Mouse (Mus musculus) frontal cortex, postnatal 36 days (tissue): Measurements from ENCODE around the gene Mrpl1.

Source experiments
- DNase-seq, 2 experiments: peaks; one replicate each; pipeline ENCODE4 v3.0.0; 2022; ENCODE audit warnings: low spot score in 2 of 2

Gene Mrpl1

DNA sequence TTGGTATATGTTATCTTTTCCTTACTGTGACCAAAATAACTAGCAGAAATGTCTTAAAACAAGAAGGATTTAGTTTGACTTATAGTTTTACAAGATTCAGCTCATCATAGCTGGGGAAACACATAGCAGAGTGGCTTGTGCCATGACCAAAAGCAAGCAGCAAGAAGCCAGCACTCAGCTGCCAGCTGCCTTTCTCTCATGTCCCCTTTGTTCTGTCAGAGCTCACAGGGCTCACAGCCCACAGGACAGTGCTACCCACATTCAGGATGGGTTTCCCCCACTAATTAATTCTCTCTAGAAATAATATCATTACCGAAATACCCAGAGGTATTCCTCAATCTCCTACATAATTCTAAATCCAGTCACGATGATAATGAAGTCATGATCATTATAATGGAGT is 1.8 kb upstream of the Mrpl1 start:
- DNase-seq, result no peak

DNA sequence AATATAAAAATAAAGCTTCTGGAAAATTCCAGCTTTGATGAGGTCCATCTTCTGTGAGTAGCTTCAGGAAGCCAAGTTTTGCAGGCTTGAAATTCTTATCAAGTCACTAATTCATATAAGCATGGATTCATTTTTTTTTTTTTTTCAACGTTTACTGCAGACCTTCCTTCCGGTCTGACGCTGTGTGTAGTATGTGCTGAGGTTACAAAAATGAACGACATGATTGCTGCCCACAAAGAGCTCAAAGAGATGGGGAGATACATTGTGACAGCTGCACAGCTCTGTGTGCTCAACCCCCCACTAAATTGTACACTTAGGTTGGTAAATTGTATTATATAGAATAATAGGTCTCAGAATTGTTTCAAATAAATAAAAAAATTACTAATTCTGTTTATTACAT is 750 bp upstream of the Mrpl1 start:
- no peak for DNase-seq

- DNase-seq, result peak; percentile 94 to 96
Measured at GRCm38 (mm10) chr5:96209916-96210583, 757 bp downstream of the Mrpl1 start.

DNA sequence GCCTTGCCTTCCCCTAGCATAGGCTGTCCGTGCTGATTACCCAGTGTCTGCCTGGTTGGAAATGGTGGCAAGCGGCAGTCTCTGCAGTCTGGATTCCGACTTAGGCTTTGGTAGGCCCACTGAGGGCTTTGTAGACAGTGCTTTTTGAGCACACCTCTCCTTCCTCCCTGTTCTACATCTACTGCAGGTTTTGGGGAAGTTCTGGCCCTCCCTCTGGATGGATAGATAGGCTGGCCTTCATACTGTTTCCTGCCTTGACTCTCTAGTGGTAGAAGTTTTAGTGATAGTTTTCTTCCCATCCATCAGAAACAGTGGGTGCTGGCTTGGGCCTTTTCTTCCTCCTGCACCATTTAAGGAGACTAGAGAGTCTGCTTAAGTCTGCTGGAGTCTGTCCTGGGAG is 9.4 kb downstream of the Mrpl1 start:
- DNase-seq, result no peak

DNA sequence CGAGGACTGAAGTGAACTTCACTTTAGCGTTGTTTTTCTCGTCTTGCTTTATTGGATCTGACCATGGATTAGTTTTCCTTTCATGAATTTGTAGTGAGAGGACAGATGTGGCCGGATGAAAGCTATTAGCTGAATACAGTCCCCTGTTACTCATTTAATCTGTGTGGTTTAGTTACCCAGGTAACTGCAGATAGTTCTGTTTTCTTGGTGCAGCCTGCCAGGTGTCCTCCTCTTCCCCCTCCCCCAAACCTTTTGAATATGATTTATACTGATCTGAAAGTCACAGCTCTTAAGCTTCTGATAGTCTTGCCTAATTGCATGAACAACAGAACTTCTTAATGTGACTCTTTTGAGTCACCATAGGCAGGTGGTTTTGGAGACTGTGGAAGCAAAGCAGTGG is 10.2 kb downstream of the Mrpl1 start:
- no peak for DNase-seq

DNA sequence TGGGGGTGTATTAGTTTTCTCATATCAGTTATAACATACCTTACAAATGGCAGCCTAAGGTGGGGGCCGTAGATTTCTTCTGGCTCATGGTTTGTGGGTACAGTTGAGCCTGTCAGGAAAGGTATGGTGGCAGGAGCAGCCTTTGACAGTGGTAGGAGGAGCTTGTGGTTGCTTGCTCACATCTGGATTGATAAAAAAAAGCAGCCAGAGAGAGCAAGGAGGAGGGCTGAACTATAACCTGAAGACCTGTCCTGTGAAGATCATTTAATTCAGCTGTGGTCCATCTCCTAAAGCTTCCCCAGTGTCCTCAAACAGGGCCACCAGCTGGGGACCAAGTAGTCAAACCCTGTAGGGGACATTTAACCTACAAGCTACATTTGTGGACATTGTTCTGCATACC is 12.0 kb downstream of the Mrpl1 start:
- DNase-seq, result no peak

- no peak for DNase-seq
Measured at GRCm38 (mm10) chr5:96221812-96222585, 12.7 kb downstream of the Mrpl1 start.

- no peak for DNase-seq
Measured at GRCm38 (mm10) chr5:96222964-96223363, 13.7 kb downstream of the Mrpl1 start.

- no peak for DNase-seq
Measured at GRCm38 (mm10) chr5:96226490-96226889, 17.2 kb downstream of the Mrpl1 start.

GRCm38 (mm10) chr5:96228967-96229366 is 19.7 kb downstream of the Mrpl1 start:
- no peak for DNase-seq

GRCm38 (mm10) chr5:96238797-96239196 is 29.5 kb downstream of the Mrpl1 start:
- DNase-seq, result no peak

- DNase-seq, result no peak
Measured at GRCm38 (mm10) chr5:96240856-96241255, 31.6 kb downstream of the Mrpl1 start.

- no peak for DNase-seq
Measured at GRCm38 (mm10) chr5:96244511-96244910, 35.2 kb downstream of the Mrpl1 start.

DNA sequence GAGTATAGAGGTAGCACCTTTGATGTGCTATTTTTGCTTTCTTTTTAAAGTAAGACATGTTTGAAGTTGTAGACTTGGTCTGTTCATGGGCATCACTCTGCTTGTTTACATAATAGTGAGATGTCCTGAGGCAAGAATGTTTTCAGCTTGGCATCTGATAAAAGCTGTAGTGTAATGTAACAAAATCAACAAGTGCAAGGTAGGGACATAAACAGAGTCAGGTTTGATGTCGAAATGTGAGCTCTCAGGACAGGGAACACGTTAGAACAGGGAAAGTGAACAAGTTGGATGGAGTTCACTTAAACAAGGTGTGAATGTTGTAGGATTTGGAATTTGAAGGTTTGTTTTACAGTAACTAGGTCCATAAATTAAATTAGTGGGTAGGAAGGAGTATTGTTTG is 44.7 kb downstream of the Mrpl1 start:
- no peak for DNase-seq

DNA sequence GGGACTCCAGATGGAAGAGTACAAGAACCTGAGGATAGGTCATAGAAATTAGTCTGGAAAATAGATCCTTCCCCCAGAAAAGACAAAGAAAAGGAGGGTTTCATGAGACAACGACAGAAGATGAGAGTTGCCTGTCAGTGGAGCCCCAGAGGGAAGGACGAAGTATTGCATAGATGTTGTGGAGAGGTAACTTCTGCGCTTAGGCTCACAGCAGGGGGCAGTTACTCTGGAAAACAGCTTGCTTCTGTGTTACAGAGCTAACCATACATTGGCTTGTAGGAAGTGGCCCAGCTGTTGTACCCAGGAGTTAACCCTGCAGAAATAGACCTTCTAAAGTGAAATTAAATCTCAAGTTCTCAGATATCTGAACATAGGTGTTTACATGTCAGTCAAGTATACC is 45.9 kb downstream of the Mrpl1 start:
- DNase-seq, result no peak

GRCm38 (mm10) chr5:96258210-96258609 is 48.9 kb downstream of the Mrpl1 start:
- DNase-seq, result no peak

GRCm38 (mm10) chr5:96267017-96267702 is 57.9 kb downstream of the Mrpl1 start:
- peak; percentile 66 to 78 for DNase-seq

- DNase-seq, result no peak
Measured at GRCm38 (mm10) chr5:96271070-96271469, 61.8 kb downstream of the Mrpl1 start.

DNA sequence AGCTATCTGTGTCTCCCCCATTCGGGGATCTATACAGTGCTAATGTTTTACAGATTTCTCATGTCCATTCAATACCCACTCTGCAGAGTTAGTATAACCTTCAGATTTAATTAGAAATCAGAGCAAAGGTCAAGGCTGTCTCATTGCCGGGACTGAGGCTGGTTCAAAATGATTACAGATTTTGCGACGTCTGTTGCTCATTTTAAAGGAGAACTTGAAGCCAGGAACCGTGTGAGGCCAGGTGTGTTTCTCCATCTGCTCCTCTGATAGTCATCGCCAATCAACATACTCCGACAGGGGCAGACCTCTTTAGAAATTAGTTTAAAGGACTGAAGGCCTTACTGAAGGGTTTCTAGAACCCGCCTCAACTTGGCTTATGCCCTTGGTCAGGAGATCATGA is 96.5 kb downstream of the Mrpl1 start:
- no peak for DNase-seq

- DNase-seq, result no peak
Measured at GRCm38 (mm10) chr5:96306271-96306670, 97.0 kb downstream of the Mrpl1 start.

- DNase-seq, result no peak
Measured at GRCm38 (mm10) chr5:96306826-96307225, 97.5 kb downstream of the Mrpl1 start.

GRCm38 (mm10) chr5:96308086-96308485 is 98.8 kb downstream of the Mrpl1 start:
- no peak for DNase-seq

GRCm38 (mm10) chr5:96308645-96309044 is 99.4 kb downstream of the Mrpl1 start:
- DNase-seq, result no peak
